Mouse (Mus musculus) macrophage (primary cell): Measurements from ENCODE around the gene P3h2. TPM values are rescaled to one million over a fixed set of nuclear protein-coding genes. Genes with fewer than 3 reads are reported as not detected.

ENCODE experiments used
- H3K27ac ChIP-seq: fragments of 350-480 bp; formaldehyde crosslinking; 2 replicates; pipeline ENCODE4 v1.9.0; 2021
- H3K36me3 ChIP-seq: fragments of 350-480 bp; formaldehyde crosslinking; 2 replicates; pipeline ENCODE4 v1.9.0; 2021; ENCODE audit errors: inconsistent target
- H3K4me3 ChIP-seq: fragments of 350-480 bp; formaldehyde crosslinking; 2 replicates; pipeline ENCODE4 v1.9.0; 2021; ENCODE audit errors: inconsistent target
- H3K79me2 ChIP-seq: fragments of 350-480 bp; formaldehyde crosslinking; 2 replicates; pipeline ENCODE4 v1.9.0; 2021; ENCODE audit errors: inconsistent target
- WGBS: methylation state at CpG from one replicate; pipeline ENCODE4 v1.1.7; 2026; ENCODE audit warnings: inconsistent platforms; ENCODE audit not compliant: missing documents; 5-methylcytosine and 5-hydroxymethylcytosine counted together
- polyA plus RNA-seq: library from polyadenylated mRNA; stranded (reverse); fragments of 250-400 nt; gene quantifications from 3 replicates; pipeline ENCODE4 v1.2.4, GENCODE M21; 2018; ENCODE audit warnings: inconsistent platforms

The P3h2 gene
- polyA plus RNA-seq, 1 experiment from 2014 or later, result 0.10 TPM

GRCm38 (mm10) chr16:26041021-26041928 lies 64.3 kb downstream of the P3h2 start:
- Histone ChIP-seq H3K36me3 (no peaks in the 10 kb centered on the region), H3K79me2 (no peaks in the 10 kb centered on the region), H3K27ac (no peak overlapping the region), H3K4me3 (no peak overlapping the region)
- 17% methylated on average over 12 of the region's 12 CpGs for WGBS

DNA sequence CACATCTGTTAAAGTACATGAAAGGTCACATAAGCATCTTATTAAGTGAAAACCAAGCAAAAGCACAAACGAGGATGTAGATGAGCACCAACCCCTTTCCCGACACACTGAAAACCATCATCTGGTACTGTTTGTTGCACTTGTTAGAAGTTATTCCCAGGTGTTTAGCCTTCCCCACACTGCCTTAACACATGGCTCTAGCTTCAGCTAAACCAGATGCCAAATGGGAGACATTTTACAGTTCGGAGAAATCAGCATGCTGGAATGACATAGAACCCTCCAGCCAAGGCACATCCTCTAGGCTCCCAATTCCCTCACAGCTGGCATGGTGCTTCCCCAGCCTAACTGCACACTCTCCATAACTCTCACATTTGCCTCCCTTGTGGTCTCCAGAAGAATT lies 66.3 kb downstream of the P3h2 start:
- Histone ChIP-seq H3K27ac (no peak overlapping the region), H3K79me2 (no peaks in the 10 kb centered on the region), H3K36me3 (no peaks in the 10 kb centered on the region), H3K4me3 (no peak overlapping the region)
- 89% methylated on average over 3 of the region's 3 CpGs for WGBS

GRCm38 (mm10) chr16:26035525-26035924 lies 70.1 kb downstream of the P3h2 start:
- H3K36me3 ChIP-seq, result no peaks in the 10 kb centered on the region
- no peak overlapping the region for H3K27ac ChIP-seq
- H3K79me2 ChIP-seq, result no peaks in the 10 kb centered on the region
- 58% methylated on average over 3 of the region's 3 CpGs for WGBS
- H3K4me3 ChIP-seq, result no peak overlapping the region

DNA sequence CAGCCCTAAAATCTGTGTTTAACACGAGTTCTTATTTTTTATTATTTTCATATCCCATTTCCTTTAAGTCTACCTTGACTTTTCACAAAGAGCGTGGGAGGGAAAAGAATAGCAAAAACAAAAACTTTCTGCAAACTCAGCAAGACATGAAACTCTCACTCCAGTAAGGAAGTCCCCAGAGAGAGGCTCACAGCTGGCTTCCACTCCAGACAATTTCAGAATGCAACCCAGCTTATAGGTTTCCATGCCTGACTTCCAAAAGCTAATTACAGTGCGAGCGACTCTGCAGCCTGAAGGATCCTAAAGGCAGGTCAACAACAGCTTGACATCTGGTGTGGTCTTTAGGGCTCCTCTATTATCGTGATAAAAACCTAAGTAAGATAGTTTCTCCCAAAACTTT lies 70.5 kb downstream of the P3h2 start:
- WGBS, result 90% methylated on average over 5 of the region's 5 CpGs
- H3K27ac ChIP-seq, result no peak overlapping the region

GRCm38 (mm10) chr16:26029424-26030012 lies 76.1 kb downstream of the P3h2 start:
- WGBS, result 96% methylated on average over 2 of the region's 2 CpGs
- H3K27ac ChIP-seq, result no peak overlapping the region
- H3K79me2 ChIP-seq, result no peaks in the 10 kb centered on the region
- no peaks in the 10 kb centered on the region for H3K36me3 ChIP-seq
- H3K4me3 ChIP-seq, result no peak overlapping the region

More for the DNA sequence above, 70.5 kb downstream of the P3h2 start:
- no peak overlapping the region for H3K4me3 ChIP-seq
- no peaks in the 10 kb centered on the region for H3K79me2 ChIP-seq
- H3K36me3 ChIP-seq, result no peaks in the 10 kb centered on the region

GRCm38 (mm10) chr16:26026416-26026815 lies 79.2 kb downstream of the P3h2 start:
- Histone ChIP-seq H3K4me3 (no peak overlapping the region), H3K79me2 (no peaks in the 10 kb centered on the region), H3K27ac (no peak overlapping the region), H3K36me3 (no peaks in the 10 kb centered on the region)
- WGBS, result 97% methylated on average over 3 of the region's 3 CpGs

DNA sequence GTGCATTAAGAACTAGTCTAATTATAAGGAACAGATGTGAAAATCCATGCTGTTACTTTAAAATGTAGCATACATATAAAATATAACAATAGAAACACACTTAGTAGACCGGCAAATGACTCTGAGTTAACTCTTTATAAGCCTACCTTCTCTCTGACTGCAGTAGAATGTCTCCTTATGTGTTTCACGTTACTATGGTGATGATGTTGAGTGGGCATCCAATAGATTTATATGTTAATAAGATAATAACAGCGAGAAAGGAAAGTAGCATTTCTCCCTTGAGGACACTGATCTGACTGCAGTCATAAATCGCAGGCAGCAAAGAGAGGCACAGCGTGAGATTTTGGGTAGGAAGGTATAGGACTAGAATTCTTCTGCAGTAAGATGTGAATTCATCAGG lies 81.0 kb downstream of the P3h2 start:
- WGBS, result 89% methylated on average over 5 of the region's 5 CpGs
- H3K79me2 ChIP-seq, result no peaks in the 10 kb centered on the region
- no peaks in the 10 kb centered on the region for H3K36me3 ChIP-seq

GRCm38 (mm10) chr16:26023352-26023751 lies 82.2 kb downstream of the P3h2 start:
- H3K27ac ChIP-seq, result no peak overlapping the region
- H3K4me3 ChIP-seq, result no peak overlapping the region
- 88% methylated on average over 4 of the region's 4 CpGs for WGBS
- H3K36me3 ChIP-seq, result no peaks in the 10 kb centered on the region
- H3K79me2 ChIP-seq, result no peaks in the 10 kb centered on the region

More for the DNA sequence above, 81.0 kb downstream of the P3h2 start:
- Histone ChIP-seq H3K27ac (no peak overlapping the region), H3K4me3 (no peak overlapping the region)

- WGBS, result 46% methylated on average over 2 of the region's 2 CpGs
- H3K36me3 ChIP-seq, result no peaks in the 10 kb centered on the region
- H3K79me2 ChIP-seq, result no peaks in the 10 kb centered on the region
- H3K4me3 ChIP-seq, result no peak overlapping the region
- no peak overlapping the region for H3K27ac ChIP-seq
These were observed 83.8 kb downstream of the P3h2 start for GRCm38 (mm10) chr16:26021759-26022158.

GRCm38 (mm10) chr16:26005811-26006210 lies 99.8 kb downstream of the P3h2 start:
- H3K79me2 ChIP-seq, result no peaks in the 10 kb centered on the region
- 89% methylated on average over 3 of the region's 3 CpGs for WGBS
- no peaks in the 10 kb centered on the region for H3K36me3 ChIP-seq
- no peak overlapping the region for H3K4me3 ChIP-seq
- H3K27ac ChIP-seq, result no peak overlapping the region

DNA sequence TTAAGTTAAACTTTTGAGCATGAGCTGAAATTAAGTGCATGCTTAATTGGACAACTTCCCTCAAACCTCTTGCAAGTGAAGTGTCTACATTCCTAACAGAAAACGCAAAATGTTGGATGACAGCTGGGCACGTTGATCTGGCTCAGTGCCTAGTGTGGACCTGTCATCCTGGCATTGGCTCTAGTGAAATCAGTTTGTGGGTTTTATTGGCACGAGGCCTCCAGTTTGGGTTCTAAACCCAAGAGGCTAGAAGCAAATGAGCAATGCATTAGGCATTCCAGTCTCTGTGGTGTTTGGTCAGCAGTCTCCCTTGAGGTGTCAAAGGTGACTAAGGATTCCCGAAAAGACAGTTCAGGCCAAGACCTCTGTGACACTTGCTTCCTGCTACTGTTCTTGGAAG lies 102.3 kb downstream of the P3h2 start:
- Histone ChIP-seq H3K4me3 (no peak overlapping the region), H3K27ac (no peak overlapping the region), H3K79me2 (no peaks in the 10 kb centered on the region), H3K36me3 (no peaks in the 10 kb centered on the region)
- WGBS, result 74% methylated on average over 4 of the region's 4 CpGs

DNA sequence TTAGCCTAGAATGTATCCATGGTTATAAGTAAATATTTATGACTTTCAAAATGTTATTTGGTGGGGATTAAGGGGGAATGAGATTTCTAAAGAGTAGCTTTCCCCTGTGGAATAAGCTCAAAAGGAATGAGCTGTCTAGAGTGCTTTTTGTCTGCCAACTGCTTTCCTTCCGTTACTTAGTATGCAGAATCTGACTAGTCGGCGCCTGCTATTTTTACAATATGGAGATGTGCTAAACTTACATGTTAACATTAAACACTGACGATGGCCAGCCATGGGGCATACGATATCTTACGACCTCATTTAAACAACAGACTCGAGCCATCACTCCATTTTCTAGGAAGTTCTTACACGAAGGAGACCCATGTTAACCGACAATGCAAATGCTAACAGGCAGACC lies 102.7 kb downstream of the P3h2 start:
- 93% methylated on average over 9 of the region's 9 CpGs for WGBS
- no peak overlapping the region for H3K27ac ChIP-seq
- H3K4me3 ChIP-seq, result no peak overlapping the region
- no peaks in the 10 kb centered on the region for H3K36me3 ChIP-seq
- H3K79me2 ChIP-seq, result no peaks in the 10 kb centered on the region

GRCm38 (mm10) chr16:25994605-25995004 lies 111.0 kb downstream of the P3h2 start:
- 93% methylated on average over 3 of the region's 3 CpGs for WGBS
- no peak overlapping the region for H3K27ac ChIP-seq
- H3K4me3 ChIP-seq, result no peak overlapping the region
- H3K36me3 ChIP-seq, result no peaks in the 10 kb centered on the region
- no peaks in the 10 kb centered on the region for H3K79me2 ChIP-seq

DNA sequence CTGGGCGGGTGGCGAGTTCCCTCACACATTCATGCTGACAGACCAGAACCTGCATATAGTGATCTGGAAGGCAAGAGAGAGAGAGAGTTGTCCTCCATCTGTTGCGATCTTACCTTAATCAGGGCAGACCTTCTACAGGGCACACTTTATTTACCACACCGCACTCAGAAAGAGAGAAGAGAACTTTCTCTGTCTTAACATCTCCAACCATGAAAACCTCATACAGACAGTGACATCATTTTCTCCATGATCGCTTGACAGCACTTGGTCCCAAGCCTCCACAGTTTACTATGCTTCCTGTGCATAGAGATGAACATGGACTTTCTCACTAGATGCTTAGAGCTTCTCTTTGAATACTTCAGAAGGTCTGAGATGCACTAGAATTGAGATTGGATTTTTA lies 118.4 kb downstream of the P3h2 start:
- WGBS, result 93% methylated on average over 5 of the region's 5 CpGs
- H3K4me3 ChIP-seq, result no peak overlapping the region
- H3K79me2 ChIP-seq, result no peaks in the 10 kb centered on the region
- no peaks in the 10 kb centered on the region for H3K36me3 ChIP-seq
- H3K27ac ChIP-seq, result no peak overlapping the region

DNA sequence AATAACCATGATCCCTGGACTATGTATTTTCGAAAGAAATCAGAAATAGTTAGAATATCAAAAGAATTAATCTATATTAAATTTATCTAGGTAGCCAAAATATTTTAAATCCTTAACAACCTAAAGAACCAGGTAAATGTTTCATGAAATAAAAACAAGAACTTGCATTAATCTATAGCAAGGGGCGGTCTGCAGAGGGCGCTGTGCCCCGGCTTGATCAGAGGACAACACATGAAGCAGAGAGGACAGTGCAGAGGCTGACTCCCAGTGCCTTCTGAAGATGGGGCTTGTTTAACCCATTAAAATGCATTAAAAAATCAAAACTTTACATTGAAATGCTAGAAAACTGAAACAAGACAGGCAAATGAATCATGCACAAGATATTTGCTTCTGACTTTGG lies 121.9 kb downstream of the P3h2 start:
- H3K4me3 ChIP-seq, result no peak overlapping the region
- H3K79me2 ChIP-seq, result no peaks in the 10 kb centered on the region
- no peak overlapping the region for H3K27ac ChIP-seq
- H3K36me3 ChIP-seq, result no peaks in the 10 kb centered on the region
- 58% methylated on average over 4 of the region's 4 CpGs for WGBS
